Mouse (Mus musculus) CH12.LX (cell line): Measurements from ENCODE around the gene Atg10.

ENCODE experiments used
- CHD2 ChIP-seq: IDR thresholded peaks from 2 replicates; pipeline ENCODE4 v1.6.1; 2011; ENCODE audit warnings: low read length, improper control_type of control experiment
- CTCF ChIP-seq, 2 experiments: IDR thresholded peaks in 1 of 2; conservative IDR thresholded peaks in 1 of 2; 2 replicates each; pipeline ENCODE4 v1.5.1; 2011 to 2012; ENCODE audit warnings: low read depth in 2 of 2, low read length in 2 of 2, improper control_type of control experiment in 1 of 2, inconsistent platforms in 1 of 2, mild to moderate bottlenecking in 1 of 2, moderate library complexity in 1 of 2
- E2F4 ChIP-seq: IDR thresholded peaks from 2 replicates; pipeline ENCODE4 v1.6.1; 2011; ENCODE audit warnings: low read depth, low read length, improper control_type of control experiment; ENCODE audit not compliant: insufficient replicate concordance
- MAX ChIP-seq: IDR thresholded peaks from 2 replicates; pipeline ENCODE4 v1.6.1; 2011; ENCODE audit warnings: low read length, improper control_type of control experiment
- POLR2A ChIP-seq: IDR thresholded peaks from 2 replicates; pipeline ENCODE4 v1.6.1; 2011; ENCODE audit warnings: low read depth, mild to moderate bottlenecking, improper control_type of control experiment, low read length
- USF1 ChIP-seq: IDR thresholded peaks from 2 replicates; pipeline ENCODE4 v1.6.1; 2014; ENCODE audit warnings: low read depth, mild to moderate bottlenecking, inconsistent platforms, low read length, improper control_type of control experiment

GRCm38 (mm10) chr13:91246472-91246871 lies 22.7 kb upstream of the Atg10 start:
- TF ChIP-seq CTCF (conservative IDR thresholded peaks at IDR 0.05 in 1 of 2, IDR thresholded peaks at IDR 0.05 in 1 of 2; ENCODE audit: low read depth in 2 of 2, low read length in 2 of 2) (no peak), CHD2 (no peak), USF1 (no peak), MAX (no peak), POLR2A (no peak), E2F4 (no peak)
